Mouse (Mus musculus): ENCODE data around the gene Pole4. TPM values are rescaled to one million over a fixed set of nuclear protein-coding genes. Genes with fewer than 3 reads are reported as not detected.
"Not testable (repeated sequence)": the region's sequence is repeated elsewhere in the genome, so short reads cannot be mapped to it uniquely, and the experiment has no call there.

Pole4 gene
- polyA plus RNA-seq, 1 experiment from 2014 or later: 94.6 TPM

DNA sequence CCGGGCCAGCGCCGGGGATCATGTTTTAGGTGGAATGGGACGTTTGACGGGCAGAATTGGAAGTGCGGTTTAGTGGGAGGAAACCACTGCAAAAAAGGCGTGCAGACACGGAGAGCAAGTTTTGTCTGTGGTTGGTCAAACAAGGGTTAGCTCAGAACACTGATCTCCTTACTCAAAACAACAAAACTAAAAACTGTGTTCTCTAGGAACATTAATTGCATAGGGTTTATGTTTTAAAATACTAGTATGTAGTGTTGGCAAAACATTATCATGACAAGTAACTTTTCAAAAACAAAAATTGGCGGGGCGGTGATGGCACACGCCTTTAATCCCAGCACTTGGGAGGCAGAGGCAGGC is 52.0 kb downstream of the Pole4 start:
- H3K4me1 ChIP-seq: 0 out of 2 replicates have a peak, but pooled peaks cover 5% of the 10 kb centered on the region
- peak overlapping the region; percentile 72 for H3K9ac ChIP-seq
- ATAC-seq (ENCODE audit: low FRiP score): no peak
- H3K4me3 ChIP-seq: peak overlapping the region; percentile 65
- H3K4me2 ChIP-seq (replicated peaks): peak overlapping the region; percentile 53
- H3K27ac ChIP-seq: peak overlapping the region; percentile 88; the same call in 1 of the 2 replicates
- 36% methylated on average over 11 of the region's 11 CpGs for WGBS
- H3K9me3 ChIP-seq (replicated peaks): no peaks in the 10 kb centered on the region
- H3K36me3 ChIP-seq: 0 out of 2 replicates have a peak, but pooled peaks cover under 1% of the 10 kb centered on the region
- H3K27me3 ChIP-seq: no peaks in the 10 kb centered on the region

DNA sequence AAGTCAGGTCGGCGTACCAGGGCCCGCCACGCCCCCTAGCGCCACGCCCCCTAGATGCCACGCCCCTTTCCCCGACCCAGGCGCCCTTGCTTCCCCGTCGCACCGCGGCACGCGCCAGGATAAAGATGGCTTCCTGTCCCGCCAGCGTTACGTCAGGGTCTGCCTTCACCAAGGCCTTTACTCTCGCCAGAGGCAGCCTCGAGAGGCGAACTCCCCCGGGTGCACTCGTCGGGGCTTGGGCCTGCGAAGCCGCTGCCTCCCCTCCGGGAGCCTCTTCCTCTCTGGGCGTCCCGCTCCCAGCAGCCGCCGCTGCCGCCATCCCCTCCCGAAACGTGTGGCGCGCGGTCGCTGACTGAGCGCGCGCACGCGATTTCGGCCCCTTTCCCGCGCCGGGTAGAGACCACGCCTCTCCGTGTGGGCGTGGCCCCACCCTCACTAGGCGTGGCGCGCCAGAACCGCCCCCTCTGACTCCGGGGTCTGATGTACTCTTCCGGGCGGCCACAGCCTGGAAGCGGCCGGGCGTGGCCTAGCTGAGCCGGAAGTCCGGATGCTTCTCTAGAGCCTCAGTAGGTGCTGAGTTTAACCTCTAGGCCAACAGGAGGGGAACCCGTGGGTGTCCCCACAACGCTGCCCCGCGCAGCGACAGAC is 52.5 kb downstream of the Pole4 start:
- Histone ChIP-seq H3K9me3 (replicated peaks) (no peaks in the 10 kb centered on the region), H3K36me3 (peaks cover 5% of the 10 kb centered on the region; the same call in 1 of the 2 replicates), H3K4me2 (replicated peaks) (peak overlapping the region; percentile 53), H3K27me3 (no peaks in the 10 kb centered on the region), H3K27ac (peak overlapping the region; percentile 88), H3K4me1 (0 out of 2 replicates have a peak, but pooled peaks cover 5% of the 10 kb centered on the region), H3K4me3 (peak overlapping the region; percentile 65), H3K9ac (peak overlapping the region; percentile 72)
- under 1% methylated on average over 64 of the region's 67 CpGs for WGBS
- peak; percentile 99 for ATAC-seq (ENCODE audit: low FRiP score)

DNA sequence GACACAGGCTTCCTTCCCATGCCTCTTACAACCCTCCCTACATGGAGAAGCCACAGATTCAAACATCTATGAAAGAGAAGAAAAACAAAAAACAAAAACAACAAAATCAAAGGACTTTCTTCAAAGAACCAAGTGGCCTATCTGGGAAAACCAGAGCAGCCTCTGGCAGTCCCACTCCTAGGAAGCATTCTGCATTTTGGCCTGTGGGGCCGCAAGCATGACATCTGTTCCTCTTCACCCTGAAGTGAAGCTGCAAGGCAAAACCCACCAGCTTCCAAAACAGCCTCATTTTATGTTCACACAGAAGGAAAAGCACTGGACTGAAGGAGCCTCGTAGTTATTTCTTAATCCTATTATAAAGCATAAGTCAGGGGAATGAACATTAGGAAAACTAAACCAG is 56.1 kb downstream of the Pole4 start:
- H3K9me3 ChIP-seq (replicated peaks): no peaks in the 10 kb centered on the region

DNA sequence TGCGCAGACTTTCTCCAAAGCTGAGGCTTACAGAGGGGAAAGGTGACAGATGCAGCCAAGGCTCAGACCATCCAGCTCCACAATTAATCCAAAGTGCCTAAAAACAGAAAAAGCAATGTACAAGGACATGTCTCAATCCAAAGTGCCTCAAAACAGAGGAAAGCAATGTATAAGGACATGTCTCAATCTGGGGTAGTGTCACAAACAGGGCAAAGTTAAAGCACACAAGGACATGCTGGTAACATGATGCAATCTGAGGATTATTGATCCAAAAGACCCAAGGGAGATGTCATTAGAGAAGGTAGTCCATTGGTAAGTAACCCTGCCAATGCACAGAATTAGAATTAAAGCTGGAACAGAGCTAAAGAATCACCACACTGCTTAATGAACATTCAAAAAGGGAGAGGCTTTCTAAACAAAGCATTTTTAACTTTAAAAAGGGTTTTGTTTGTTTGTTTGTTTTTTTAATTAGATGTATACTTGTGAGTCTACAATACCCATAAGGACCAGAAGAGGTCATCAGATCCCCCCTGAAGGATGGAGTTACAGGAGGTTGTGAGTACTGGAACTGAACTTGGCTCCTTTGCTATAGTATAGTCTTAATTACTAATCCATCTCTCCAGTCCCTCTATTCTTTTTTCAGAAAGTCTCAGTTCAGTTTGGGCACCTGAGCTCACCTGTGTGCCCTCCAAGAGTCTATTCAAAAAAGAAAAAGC is 57.1 kb downstream of the Pole4 start:
- Histone ChIP-seq H3K36me3 (peaks cover 6% of the 10 kb centered on the region; the same call in 1 of the 2 replicates), H3K27ac (no peak overlapping the region), H3K4me3 (no peak overlapping the region), H3K9ac (no peak overlapping the region), H3K4me1 (0 out of 2 replicates have a peak, but pooled peaks cover 5% of the 10 kb centered on the region), H3K27me3 (no peaks in the 10 kb centered on the region), H3K4me2 (replicated peaks) (no peak overlapping the region), H3K9me3 (replicated peaks) (no peaks in the 10 kb centered on the region)
- no peak for ATAC-seq (ENCODE audit: low FRiP score)
- WGBS: 90% methylated on average over 1 of the region's 1 CpGs

More for the DNA sequence above, 56.1 kb downstream of the Pole4 start:
- Histone ChIP-seq H3K9ac (no peak overlapping the region), H3K4me3 (no peak overlapping the region), H3K27ac (no peak overlapping the region), H3K36me3 (peaks cover 6% of the 10 kb centered on the region; the same call in 1 of the 2 replicates), H3K4me1 (0 out of 2 replicates have a peak, but pooled peaks cover 5% of the 10 kb centered on the region), H3K4me2 (replicated peaks) (no peak overlapping the region), H3K27me3 (no peaks in the 10 kb centered on the region)
- no peak for ATAC-seq (ENCODE audit: low FRiP score)
- 81% methylated on average over 2 of the region's 2 CpGs for WGBS

DNA sequence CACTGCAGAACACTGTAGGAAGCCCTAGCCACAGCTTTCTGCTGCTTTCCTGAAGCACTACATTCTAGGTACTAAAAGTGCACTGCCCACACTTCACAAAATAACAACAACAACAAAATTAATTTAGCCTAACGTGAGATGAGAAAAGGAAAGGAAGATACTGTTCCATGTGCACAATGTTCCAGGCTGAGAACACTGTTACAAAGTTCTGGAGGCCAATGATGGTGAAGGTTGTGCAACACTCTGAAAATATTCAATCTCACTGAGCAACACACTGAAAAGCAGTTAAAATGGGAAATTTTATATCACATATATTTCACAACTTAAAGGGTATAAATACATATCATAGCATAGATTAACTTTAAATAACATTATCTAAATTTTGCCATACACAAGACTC is 58.2 kb downstream of the Pole4 start:
- 96% methylated on average over 1 of the region's 1 CpGs for WGBS
- Histone ChIP-seq H3K9ac (no peak overlapping the region), H3K4me3 (no peak overlapping the region), H3K4me2 (replicated peaks) (no peak overlapping the region), H3K36me3 (peaks cover 6% of the 10 kb centered on the region; the same call in 1 of the 2 replicates), H3K27ac (no peak overlapping the region), H3K9me3 (replicated peaks) (no peaks in the 10 kb centered on the region), H3K27me3 (no peaks in the 10 kb centered on the region), H3K4me1 (0 out of 2 replicates have a peak, but pooled peaks cover under 1% of the 10 kb centered on the region)
- ATAC-seq (ENCODE audit: low FRiP score): no peak

DNA sequence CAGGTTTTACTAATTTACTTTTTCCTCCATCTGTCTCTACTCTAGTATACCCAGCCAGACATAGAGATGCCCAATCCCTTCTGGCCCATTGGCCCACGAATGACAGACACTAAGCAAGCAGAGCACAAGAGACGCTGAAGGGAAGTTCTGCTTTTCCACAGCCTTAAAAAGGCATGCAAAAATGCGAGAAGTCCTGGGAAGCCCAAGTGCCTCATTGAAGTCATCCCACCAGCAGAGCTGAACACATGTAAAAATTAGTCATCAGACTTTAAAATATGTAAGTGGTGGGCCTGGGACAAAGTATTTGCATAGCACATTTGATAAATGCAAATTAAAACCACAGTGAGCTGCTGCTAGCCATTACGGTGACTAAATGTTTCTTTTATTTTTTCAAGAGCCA is 65.1 kb downstream of the Pole4 start:
- Histone ChIP-seq H3K9me3 (replicated peaks) (no peaks in the 10 kb centered on the region), H3K4me2 (replicated peaks) (no peak overlapping the region), H3K27ac (no peak overlapping the region), H3K27me3 (no peaks in the 10 kb centered on the region), H3K4me1 (no peaks in the 10 kb centered on the region), H3K36me3 (no peaks in the 10 kb centered on the region), H3K9ac (no peak overlapping the region), H3K4me3 (no peak overlapping the region)
- 82% methylated on average over 4 of the region's 4 CpGs for WGBS
- ATAC-seq (ENCODE audit: low FRiP score): no peak

DNA sequence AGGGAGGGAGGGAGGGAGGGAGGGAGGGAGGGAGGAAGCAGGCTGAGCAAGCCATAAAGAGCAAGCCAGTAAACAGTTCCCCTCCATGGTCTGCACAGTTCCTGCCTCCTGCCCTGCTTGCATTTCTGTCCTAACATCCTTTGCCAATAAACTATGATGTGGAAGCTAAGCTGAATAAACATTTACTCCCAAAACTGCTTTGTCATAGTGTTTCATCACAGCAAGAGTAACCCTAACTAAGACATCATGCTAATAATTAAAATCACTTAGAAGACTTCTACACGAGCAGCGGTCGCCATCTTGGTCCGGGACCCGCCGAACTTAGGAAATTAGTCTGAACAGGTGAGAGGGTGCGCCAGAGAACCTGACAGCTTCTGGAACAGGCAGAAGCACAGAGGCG is 79.8 kb downstream of the Pole4 start:
- not testable (repeated sequence) for H3K27ac ChIP-seq; ATAC-seq (ENCODE audit: low FRiP score)
- WGBS: 94% methylated on average over 7 of the region's 8 CpGs

GRCm38 (mm10) chr6:82613201-82613600 is 92.0 kb downstream of the Pole4 start:
- ATAC-seq (ENCODE audit: low FRiP score): no peak
- no peaks in the 10 kb centered on the region for H3K9me3 ChIP-seq (replicated peaks)
- no peak overlapping the region for H3K4me3 ChIP-seq
- 67% methylated on average over 4 of the region's 4 CpGs for WGBS
- no peaks in the 10 kb centered on the region for H3K4me1 ChIP-seq
- no peak overlapping the region for H3K9ac ChIP-seq
- H3K36me3 ChIP-seq: no peaks in the 10 kb centered on the region
- no peaks in the 10 kb centered on the region for H3K27me3 ChIP-seq
- H3K27ac ChIP-seq: no peak overlapping the region
- no peak overlapping the region for H3K4me2 ChIP-seq (replicated peaks)

More for the DNA sequence above, 79.8 kb downstream of the Pole4 start:
- not testable (repeated sequence) for H3K9ac ChIP-seq; H3K9me3 ChIP-seq (replicated peaks); H3K4me1 ChIP-seq; H3K27me3 ChIP-seq; H3K4me2 ChIP-seq (replicated peaks); H3K4me3 ChIP-seq; H3K36me3 ChIP-seq

- Histone ChIP-seq H3K36me3 (no peaks in the 10 kb centered on the region), H3K4me3 (no peak overlapping the region), H3K27me3 (no peaks in the 10 kb centered on the region), H3K9ac (no peak overlapping the region), H3K4me2 (replicated peaks) (no peak overlapping the region), H3K9me3 (replicated peaks) (no peaks in the 10 kb centered on the region), H3K4me1 (no peaks in the 10 kb centered on the region), H3K27ac (no peak overlapping the region)
- WGBS: 79% methylated on average over 9 of the region's 9 CpGs
- 0 out of 2 replicates have a peak, but pooled peaks have one; percentile 35 for ATAC-seq (ENCODE audit: low FRiP score)
These were observed 94.1 kb downstream of the Pole4 start for GRCm38 (mm10) chr6:82611049-82611448.

DNA sequence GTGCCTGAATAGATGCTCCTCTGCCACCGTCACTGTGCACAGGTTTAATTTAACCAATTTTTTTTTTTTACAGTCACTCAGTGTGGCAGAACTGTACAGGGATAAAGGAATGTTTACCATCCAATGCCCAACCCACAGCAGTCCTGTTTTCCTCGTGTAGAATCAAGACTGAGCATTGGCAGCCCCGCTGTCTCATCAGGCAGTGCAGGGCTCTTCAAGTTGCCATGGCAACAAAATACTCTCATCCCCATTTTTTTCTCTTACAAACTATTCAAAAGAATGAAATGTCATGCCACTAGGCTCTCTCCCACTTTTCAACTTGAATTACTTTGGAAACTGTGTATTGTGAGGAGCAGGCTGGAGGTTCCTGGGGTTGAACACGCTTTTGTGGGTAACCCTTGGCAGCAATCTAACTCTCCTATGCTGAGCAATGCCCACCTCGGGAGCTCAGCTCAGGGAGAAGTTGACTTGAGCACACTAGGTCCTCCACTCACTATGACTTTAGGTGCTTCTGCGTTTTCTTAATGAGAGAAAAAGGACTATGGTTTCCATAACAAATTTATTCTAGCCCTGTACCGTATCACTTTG is 95.7 kb downstream of the Pole4 start:
- no peaks in the 10 kb centered on the region for H3K4me1 ChIP-seq

GRCm38 (mm10) chr6:82608756-82609155 is 96.4 kb downstream of the Pole4 start:
- ATAC-seq (ENCODE audit: low FRiP score): no peak
- WGBS: 94% methylated on average over 4 of the region's 4 CpGs

More for the DNA sequence above, 95.7 kb downstream of the Pole4 start:
- WGBS: 57% methylated on average over 7 of the region's 7 CpGs
- Histone ChIP-seq H3K4me2 (replicated peaks) (no peak overlapping the region), H3K9me3 (replicated peaks) (no peaks in the 10 kb centered on the region), H3K27ac (no peak overlapping the region), H3K36me3 (no peaks in the 10 kb centered on the region), H3K27me3 (no peaks in the 10 kb centered on the region), H3K4me3 (no peak overlapping the region), H3K9ac (no peak overlapping the region)
- ATAC-seq (ENCODE audit: low FRiP score): peak; percentile 66

GRCm38 (mm10) chr6:82604791-82605190 is 100.4 kb downstream of the Pole4 start:
- WGBS: 70% methylated on average over 8 of the region's 8 CpGs
- H3K4me1 ChIP-seq: no peaks in the 10 kb centered on the region
- no peaks in the 10 kb centered on the region for H3K9me3 ChIP-seq (replicated peaks)
- no peak for ATAC-seq (ENCODE audit: low FRiP score)
- H3K9ac ChIP-seq: no peak overlapping the region
- no peak overlapping the region for H3K4me2 ChIP-seq (replicated peaks)
- no peak overlapping the region for H3K4me3 ChIP-seq
- no peak overlapping the region for H3K27ac ChIP-seq
- no peaks in the 10 kb centered on the region for H3K27me3 ChIP-seq
- no peaks in the 10 kb centered on the region for H3K36me3 ChIP-seq

More at GRCm38 (mm10) chr6:82608756-82609155, 96.4 kb downstream of the Pole4 start:
- Histone ChIP-seq H3K4me1 (no peaks in the 10 kb centered on the region), H3K9ac (no peak overlapping the region), H3K4me2 (replicated peaks) (no peak overlapping the region), H3K36me3 (no peaks in the 10 kb centered on the region), H3K4me3 (no peak overlapping the region), H3K9me3 (replicated peaks) (no peaks in the 10 kb centered on the region), H3K27me3 (no peaks in the 10 kb centered on the region), H3K27ac (no peak overlapping the region)

All from hindbrain, embryonic 12.5 days (tissue).